Mouse (Mus musculus) heart, adult 2 months (tissue): ENCODE results near the gene Set.

Experiments
- CTCF ChIP-seq: fragments of 200-600 bp; IDR thresholded peaks from 2 replicates; pipeline ENCODE4 v1.8.1; 2022; ENCODE audit warnings: antibody characterized with exemption, mild to moderate bottlenecking, moderate library complexity
- EP300 ChIP-seq: fragments of 200-500 bp; IDR thresholded peaks from 2 replicates; pipeline ENCODE4 v1.6.1; 2011; ENCODE audit warnings: low read depth, low read length, control low read depth; ENCODE audit not compliant: insufficient read depth
- POLR2A ChIP-seq: fragments of 200-500 bp; IDR thresholded peaks from 2 replicates; pipeline ENCODE4 v1.6.1; 2011; ENCODE audit warnings: mild to moderate bottlenecking, low read depth, low read length, control low read depth; ENCODE audit not compliant: insufficient read depth

DNA sequence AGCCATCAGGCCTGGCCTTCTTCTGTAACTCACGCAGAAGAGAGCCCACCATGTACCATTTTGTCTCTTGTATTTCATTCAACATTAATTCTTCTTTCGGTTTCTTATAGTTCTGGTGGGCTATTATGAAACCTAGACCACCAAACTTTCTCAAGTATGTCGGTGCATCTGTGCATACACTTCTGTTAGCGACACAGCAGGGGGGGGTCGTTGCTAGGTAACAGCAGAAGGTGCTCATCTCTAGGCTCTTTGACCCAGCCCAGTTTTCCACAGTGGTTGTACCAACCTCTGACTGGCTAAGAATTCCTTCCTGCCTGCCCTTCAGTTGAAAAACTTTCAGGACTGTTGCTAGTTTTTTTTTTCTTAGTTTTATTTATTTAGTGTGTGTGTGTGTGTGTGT is 1.2 kb downstream of the Set start:
- TF ChIP-seq POLR2A (no peak), CTCF (no peak), EP300 (no peak)
